Mouse (Mus musculus): ENCODE measurements around the gene Nrk. TPM values are rescaled to one million over a fixed set of nuclear protein-coding genes. Genes with fewer than 3 reads are reported as not detected.
A peak's percentile ranks its signal among the peaks of the same experiment; 100 is the strongest.

Nrk gene
- 2.4 and 3.3 TPM in 2 replicates for polyA plus RNA-seq (2016; fragmentation: Nextera tagmentation; extraction: Ambion mirVana)

DNA sequence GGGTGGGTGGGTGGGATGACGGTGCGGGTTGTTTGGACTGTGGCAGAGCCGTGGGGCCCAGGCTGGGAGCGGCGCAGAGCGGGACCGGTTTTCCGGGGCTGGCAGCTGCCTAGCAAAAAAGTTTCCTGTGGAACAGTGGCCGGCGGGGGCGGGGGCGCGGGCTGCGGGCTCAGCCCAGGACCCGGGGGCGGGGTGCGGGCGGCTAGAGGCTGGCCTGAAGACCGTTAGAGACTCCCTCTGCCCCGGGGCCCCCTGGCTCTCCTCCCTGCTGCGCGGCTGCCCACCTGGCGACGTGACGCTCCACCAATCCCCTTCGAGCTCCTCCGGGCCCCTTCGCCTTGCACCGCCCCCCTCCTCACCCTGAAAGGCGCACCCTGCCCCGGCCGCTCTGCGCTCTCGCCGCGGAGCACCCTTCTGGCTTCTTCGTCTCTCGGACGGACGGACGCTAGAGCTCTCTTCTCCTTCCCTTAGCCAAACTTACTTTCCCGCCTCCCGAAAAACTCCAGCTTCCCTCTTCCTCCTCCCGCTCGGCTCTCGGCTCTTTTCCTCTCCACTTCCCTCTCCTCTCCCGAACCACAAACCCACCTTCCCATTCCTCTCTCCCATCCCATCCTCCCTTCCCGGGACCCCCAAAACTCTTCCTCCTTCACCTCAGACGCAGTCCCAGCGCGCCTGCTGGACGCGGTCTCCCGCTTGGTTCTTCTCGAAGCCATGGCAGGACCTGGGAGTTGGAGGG, at the start of gene Nrk:
Gene Nrk (plus strand): TSS at position 390 of the 736 bp plus-strand sequence.
- H3K27ac ChIP-seq: no peak within 1 kb of the TSS

DNA sequence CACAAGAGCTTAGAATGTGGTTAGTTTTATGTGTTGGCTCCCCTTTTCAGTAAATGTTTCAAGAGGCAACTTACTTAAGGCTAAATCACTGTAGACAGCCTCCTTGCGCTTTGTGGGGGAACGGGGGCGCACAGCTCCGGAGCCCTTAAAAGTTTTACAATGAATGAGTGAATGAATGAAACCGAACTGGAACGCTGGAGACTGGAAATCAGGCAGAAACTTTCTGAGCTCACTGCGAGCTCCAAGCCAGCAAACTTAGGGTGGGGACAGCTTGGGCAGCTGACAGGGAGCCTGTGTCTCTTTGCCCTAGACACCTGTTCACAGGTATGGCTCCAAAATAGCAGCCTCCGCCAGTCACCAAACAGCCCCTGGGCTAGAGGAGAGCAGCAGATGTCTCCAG, 864 bp upstream of the Nrk start:
- Histone ChIP-seq H3K9me3 (no peaks in the 10 kb centered on the region), H3K27me3 (peaks cover 42% of the 10 kb centered on the region), H3K4me2 (peak overlapping the region; percentile 70), H3K9ac (no peak overlapping the region), H3K36me3 (replicated peaks) (no peaks in the 10 kb centered on the region), H3K4me1 (no peaks in the 10 kb centered on the region), H3K4me3 (replicated peaks) (peak overlapping the region; percentile 46), H3K27ac (no peak overlapping the region)
- WGBS: 22% methylated on average over 8 of the region's 8 CpGs
- no peak for ATAC-seq (ENCODE audit: low FRiP score)

More for the DNA sequence above, at the start of gene Nrk:
- peak; percentile 84; the same call in 1 of the 2 replicates for ATAC-seq (ENCODE audit: low FRiP score)
- no peaks in the 10 kb centered on the region for H3K9me3 ChIP-seq
- no peaks in the 10 kb centered on the region for H3K4me1 ChIP-seq
- H3K4me2 ChIP-seq: peak within 1 kb of the TSS; percentile 70
- H3K4me3 ChIP-seq (replicated peaks): peak within 1 kb of the TSS; percentile 46
- peaks cover 42% of the 10 kb centered on the region for H3K27me3 ChIP-seq
- peak within 1 kb of the TSS; percentile 29 for H3K9ac ChIP-seq
- H3K36me3 ChIP-seq (replicated peaks): no peaks in the 10 kb centered on the region
- 29% methylated on average over 31 of the region's 55 CpGs for whole genome bisulfite sequencing

DNA sequence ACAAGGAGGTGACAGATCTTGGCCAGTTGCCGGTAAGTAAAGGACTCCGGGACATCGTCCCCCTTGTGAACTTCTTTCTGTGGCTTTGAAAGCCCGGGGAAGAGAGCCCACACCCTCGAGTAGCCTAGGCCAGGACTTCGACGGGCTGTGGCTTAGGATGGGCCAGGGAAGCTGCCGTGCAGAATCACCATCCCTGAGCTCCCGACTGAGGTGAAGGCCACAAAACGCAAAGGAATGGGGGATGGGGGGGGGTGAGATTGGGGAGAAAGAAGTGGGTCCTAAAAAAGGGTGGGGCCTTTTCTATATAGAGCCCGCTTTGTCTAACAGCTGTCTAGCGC, 516 bp downstream of the Nrk start:
- Histone ChIP-seq H3K27me3 (peaks cover 42% of the 10 kb centered on the region), H3K9ac (no peak overlapping the region)
- 33% methylated on average over 12 of the region's 12 CpGs for WGBS

DNA sequence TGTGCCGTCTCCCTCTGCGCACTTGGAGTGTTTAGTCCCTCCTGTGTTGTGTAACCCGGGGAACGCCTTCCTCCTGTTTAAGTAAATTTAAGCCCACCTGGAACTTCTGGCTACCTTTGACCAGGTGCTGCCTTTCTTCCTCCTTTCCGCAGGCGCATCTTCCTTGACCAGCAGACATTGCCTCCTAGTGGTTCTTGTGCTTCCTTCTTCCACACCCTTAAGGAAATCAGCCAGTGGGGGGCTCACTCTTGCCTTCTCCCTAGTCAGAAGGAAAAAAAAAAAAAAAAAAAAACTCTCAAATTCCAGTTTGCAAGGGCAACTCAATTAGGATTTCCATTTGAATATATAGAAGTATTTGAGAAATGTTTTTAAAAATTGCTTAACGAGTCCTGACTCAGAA, 4.8 kb downstream of the Nrk start:
- WGBS: 53% methylated on average over 7 of the region's 7 CpGs
- H3K9ac ChIP-seq: no peak overlapping the region
- no peak for ATAC-seq (ENCODE audit: low FRiP score)
- no peak overlapping the region for H3K27ac ChIP-seq
- no peaks in the 10 kb centered on the region for H3K9me3 ChIP-seq
- H3K27me3 ChIP-seq: peaks cover 19% of the 10 kb centered on the region
- H3K36me3 ChIP-seq (replicated peaks): no peaks in the 10 kb centered on the region
- H3K4me1 ChIP-seq: no peaks in the 10 kb centered on the region
- no peak overlapping the region for H3K4me3 ChIP-seq (replicated peaks)
- H3K4me2 ChIP-seq: no peak overlapping the region

More for the DNA sequence above, 516 bp downstream of the Nrk start:
- Histone ChIP-seq H3K4me2 (peak overlapping the region; percentile 70), H3K27ac (no peak overlapping the region), H3K36me3 (replicated peaks) (no peaks in the 10 kb centered on the region), H3K4me3 (replicated peaks) (peak overlapping the region; percentile 46), H3K4me1 (no peaks in the 10 kb centered on the region), H3K9me3 (no peaks in the 10 kb centered on the region)
- no peak; the same call in 1 of the 2 replicates for ATAC-seq (ENCODE audit: low FRiP score)

DNA sequence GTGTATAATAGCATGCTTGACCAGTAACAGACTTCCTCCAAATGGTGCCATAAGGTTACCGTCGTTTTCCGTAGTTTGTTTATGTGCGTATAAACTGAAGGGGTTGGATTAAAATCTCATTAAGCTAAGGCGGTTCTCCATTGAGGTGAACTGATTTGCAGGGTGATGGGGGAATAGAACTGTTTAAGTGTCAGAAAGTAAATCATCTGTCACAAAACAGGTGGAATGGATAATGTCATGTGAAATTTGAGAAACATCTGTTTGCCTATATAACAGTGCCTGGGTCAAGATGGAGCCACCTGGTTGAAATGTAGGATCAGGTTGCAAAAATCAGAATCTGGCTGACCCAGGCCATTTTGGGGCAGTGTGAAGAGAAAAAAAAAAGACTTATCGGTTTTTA, 29.7 kb downstream of the Nrk start:
- 89% methylated on average over 6 of the region's 6 CpGs for WGBS
- Histone ChIP-seq H3K9me3 (no peaks in the 10 kb centered on the region), H3K4me2 (no peak overlapping the region), H3K9ac (no peak overlapping the region), H3K36me3 (replicated peaks) (no peaks in the 10 kb centered on the region), H3K4me1 (no peaks in the 10 kb centered on the region), H3K27me3 (no peaks in the 10 kb centered on the region), H3K27ac (no peak overlapping the region), H3K4me3 (replicated peaks) (no peak overlapping the region)
- ATAC-seq (ENCODE audit: low FRiP score): no peak

DNA sequence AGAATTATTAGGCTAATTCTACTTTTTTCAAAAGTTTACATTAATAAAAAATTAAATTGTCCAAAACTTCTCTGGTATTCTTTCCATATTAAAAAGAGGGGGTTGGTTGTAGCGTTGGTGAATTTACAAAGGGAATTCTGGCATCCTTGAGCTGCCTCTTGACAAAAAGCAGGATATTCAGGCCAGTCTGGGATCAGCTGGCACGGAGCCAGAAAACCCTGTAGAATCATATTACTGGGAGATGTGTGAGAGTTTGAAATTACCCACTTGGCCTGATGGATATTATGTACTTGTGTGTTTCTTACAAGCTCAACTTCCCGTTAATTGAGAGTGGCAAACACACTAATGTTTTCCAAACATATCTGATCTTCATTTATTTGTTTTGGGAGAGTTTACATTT, 46.5 kb downstream of the Nrk start:
- WGBS: 60% methylated on average over 3 of the region's 3 CpGs
- Histone ChIP-seq H3K4me2 (no peak overlapping the region), H3K4me1 (no peaks in the 10 kb centered on the region), H3K27me3 (no peaks in the 10 kb centered on the region), H3K9ac (no peak overlapping the region), H3K4me3 (replicated peaks) (no peak overlapping the region), H3K27ac (no peak overlapping the region), H3K36me3 (replicated peaks) (no peaks in the 10 kb centered on the region), H3K9me3 (no peaks in the 10 kb centered on the region)
- ATAC-seq (ENCODE audit: low FRiP score): no peak

DNA sequence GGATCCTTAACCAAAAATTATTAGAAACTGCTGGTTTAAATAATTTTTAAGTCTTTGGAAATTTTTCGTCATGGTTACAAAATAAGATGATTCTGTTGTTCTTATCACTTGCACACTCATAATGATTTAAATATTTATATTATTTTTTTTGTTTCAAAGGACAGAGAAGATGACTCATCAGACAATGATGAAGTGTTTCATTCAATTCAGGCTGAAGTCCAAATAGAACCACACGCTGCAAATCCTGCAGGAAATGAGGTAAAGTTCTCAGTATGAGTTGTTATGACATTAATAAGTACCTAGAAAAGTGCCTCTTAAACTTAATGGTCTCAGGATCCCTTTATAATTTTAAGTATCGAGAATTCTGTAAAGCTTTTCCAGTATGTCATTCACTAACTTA, 64.3 kb downstream of the Nrk start:
- Histone ChIP-seq H3K27me3 (peaks cover 8% of the 10 kb centered on the region; the same call in 1 of the 2 replicates), H3K27ac (no peak overlapping the region), H3K9me3 (no peaks in the 10 kb centered on the region), H3K9ac (no peak overlapping the region), H3K4me1 (no peaks in the 10 kb centered on the region), H3K36me3 (replicated peaks) (no peaks in the 10 kb centered on the region), H3K4me2 (no peak overlapping the region), H3K4me3 (replicated peaks) (no peak overlapping the region)
- 75% methylated on average over 3 of the region's 3 CpGs for WGBS
- no peak for ATAC-seq (ENCODE audit: low FRiP score)

DNA sequence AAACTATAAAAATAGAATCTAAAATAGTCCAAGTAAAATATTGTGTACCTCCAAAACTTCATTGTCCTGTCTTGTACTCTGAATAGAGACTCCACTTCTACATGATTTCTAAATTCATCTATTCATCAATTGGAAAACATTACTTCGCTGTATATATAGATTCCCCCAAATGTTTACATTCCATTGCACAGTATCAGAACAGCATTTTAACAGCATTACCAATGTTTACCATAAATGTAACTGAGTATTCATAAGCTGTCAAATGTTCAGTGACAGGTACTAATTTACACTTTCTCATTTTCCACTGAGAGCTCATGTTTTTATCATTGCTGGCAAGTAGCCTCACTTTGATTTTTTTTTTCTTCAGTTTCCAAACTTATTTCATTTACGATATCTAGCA, 65.0 kb downstream of the Nrk start:
- H3K4me1 ChIP-seq: no peaks in the 10 kb centered on the region
- no peak overlapping the region for H3K4me2 ChIP-seq
- ATAC-seq (ENCODE audit: low FRiP score): no peak
- H3K27ac ChIP-seq: no peak overlapping the region
- H3K4me3 ChIP-seq (replicated peaks): no peak overlapping the region
- no peaks in the 10 kb centered on the region for H3K9me3 ChIP-seq
- 88% methylated on average over 2 of the region's 2 CpGs for WGBS
- no peaks in the 10 kb centered on the region for H3K36me3 ChIP-seq (replicated peaks)
- no peak overlapping the region for H3K9ac ChIP-seq
- H3K27me3 ChIP-seq: peaks cover 8% of the 10 kb centered on the region; the same call in 1 of the 2 replicates

DNA sequence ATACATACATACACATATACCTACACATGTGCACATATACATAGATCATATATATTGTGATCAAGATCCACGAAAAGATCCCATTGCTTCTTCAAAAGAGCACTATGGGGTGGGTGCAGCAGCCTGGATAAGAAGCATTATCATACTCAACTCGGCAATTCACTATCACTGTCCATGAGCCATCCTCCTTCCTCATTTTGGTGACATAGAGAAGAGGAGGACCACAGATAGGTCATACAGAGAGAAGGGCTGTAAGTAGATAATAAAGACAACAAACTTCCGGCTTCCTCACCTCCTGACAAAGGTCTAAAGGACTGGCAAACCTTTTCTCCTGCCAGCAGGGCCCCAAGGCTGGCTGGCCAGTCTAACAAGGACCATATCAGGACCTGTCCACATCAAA, 100.3 kb downstream of the Nrk start:
- Histone ChIP-seq H3K9me3 (no peaks in the 10 kb centered on the region), H3K4me3 (replicated peaks) (no peak overlapping the region), H3K27me3 (no peaks in the 10 kb centered on the region), H3K9ac (no peak overlapping the region), H3K27ac (no peak overlapping the region), H3K4me2 (no peak overlapping the region), H3K4me1 (no peaks in the 10 kb centered on the region), H3K36me3 (replicated peaks) (no peaks in the 10 kb centered on the region)
- no peak for ATAC-seq (ENCODE audit: low FRiP score)
- WGBS: 70% methylated on average over 3 of the region's 3 CpGs

DNA sequence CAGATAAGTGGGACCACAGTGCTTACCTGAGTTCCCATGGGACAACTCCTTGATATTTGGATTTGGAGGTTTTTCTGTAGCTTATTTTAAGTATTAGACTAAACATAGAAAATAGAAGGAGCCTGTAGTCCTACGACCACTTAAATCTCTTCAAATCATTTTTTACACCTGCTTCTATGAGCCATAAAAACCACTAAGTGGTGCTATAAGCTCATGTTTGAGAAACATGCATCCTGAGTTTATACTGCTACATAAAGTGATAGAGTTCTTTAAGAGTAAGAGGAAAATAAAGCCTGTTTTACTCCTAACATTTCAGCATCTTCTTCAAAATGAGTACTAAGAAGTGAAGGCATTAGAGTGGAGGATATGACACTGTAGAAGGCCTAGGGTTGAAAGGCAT, 102.3 kb downstream of the Nrk start:
- Histone ChIP-seq H3K4me1 (no peaks in the 10 kb centered on the region), H3K27ac (no peak overlapping the region), H3K4me3 (replicated peaks) (no peak overlapping the region), H3K36me3 (replicated peaks) (no peaks in the 10 kb centered on the region), H3K4me2 (no peak overlapping the region), H3K9me3 (no peaks in the 10 kb centered on the region), H3K9ac (no peak overlapping the region), H3K27me3 (no peaks in the 10 kb centered on the region)
- 73% methylated on average over 1 of the region's 1 CpGs for WGBS
- no peak for ATAC-seq (ENCODE audit: low FRiP score)

DNA sequence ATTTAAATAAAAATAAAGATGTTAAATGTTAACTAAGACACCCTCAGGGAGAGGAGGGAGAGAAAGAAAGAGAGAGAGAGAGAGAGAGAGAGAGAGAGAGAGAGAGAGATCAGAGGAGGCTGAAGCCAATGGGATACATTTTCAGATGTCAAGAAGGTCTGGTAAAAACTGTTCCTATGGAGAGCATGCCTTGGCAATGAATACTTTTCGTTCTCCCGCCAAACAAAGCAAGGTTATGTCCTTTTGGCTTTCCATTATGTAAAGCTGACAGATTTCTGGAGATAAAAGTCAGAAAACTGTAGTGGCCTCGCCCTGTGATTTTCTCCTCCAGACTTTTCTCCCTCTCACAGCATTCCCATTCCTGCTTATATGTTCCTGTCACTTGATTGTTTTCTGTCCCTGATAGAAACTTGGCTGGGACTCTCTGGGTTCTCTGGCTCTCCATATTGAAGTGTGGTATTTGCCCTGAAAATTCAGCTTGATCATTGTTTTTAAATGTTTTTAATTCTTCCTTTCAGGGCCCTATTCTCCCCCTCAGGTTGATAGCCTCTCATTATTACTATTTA, 112.4 kb downstream of the Nrk start:
- Histone ChIP-seq H3K27me3 (0 out of 2 replicates have a peak, but pooled peaks cover 4% of the 10 kb centered on the region), H3K9ac (no peak overlapping the region), H3K4me3 (replicated peaks) (no peak overlapping the region), H3K27ac (no peak overlapping the region), H3K4me1 (no peaks in the 10 kb centered on the region), H3K4me2 (no peak overlapping the region), H3K9me3 (no peaks in the 10 kb centered on the region), H3K36me3 (replicated peaks) (no peaks in the 10 kb centered on the region)
- 67% methylated on average over 3 of the region's 3 CpGs for WGBS
- ATAC-seq (ENCODE audit: low FRiP score): no peak

DNA sequence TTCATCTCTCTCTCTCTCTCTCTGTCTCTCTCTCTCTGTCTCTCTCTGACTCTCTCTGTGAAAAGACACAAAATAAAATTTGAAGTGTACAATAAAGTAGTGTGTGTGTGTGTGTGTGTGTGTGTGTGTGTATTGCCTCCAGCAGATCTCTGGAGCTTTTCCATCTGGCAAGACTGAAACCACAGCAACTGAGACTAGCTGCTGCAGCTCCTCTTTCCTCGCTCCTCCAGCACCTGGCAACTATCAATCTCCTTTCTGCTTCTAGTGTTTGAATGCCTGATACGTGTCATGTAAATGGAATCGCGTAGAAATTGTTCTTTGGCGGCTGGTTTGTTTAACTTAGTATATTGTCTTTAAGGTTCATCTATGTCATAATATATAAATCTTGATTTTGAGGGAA, 113.1 kb downstream of the Nrk start:
- 0 out of 2 replicates have a peak, but pooled peaks cover 4% of the 10 kb centered on the region for H3K27me3 ChIP-seq
- 78% methylated on average over 5 of the region's 5 CpGs for WGBS

DNA sequence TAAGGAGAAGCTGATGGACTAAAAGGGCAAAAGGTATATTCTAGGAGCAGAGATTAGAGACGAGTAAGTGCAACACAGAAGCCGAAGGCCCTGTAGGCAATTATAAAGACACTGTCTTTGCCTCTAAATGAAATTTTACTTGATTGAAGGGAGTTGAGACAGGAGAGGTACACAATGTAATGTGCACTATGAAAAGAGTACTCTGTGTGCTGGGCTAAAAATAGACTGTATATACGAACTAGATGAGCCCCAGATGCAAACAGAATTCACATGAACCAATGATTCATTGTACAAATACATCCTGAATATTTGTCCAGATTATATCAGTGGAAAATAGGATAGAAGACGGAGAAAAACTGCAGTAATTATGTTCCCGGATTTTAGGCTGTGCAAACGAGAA, 113.7 kb downstream of the Nrk start:
- 72% methylated on average over 6 of the region's 6 CpGs for WGBS
- ATAC-seq (ENCODE audit: low FRiP score): no peak

More for the DNA sequence above, 113.1 kb downstream of the Nrk start:
- no peak overlapping the region for H3K27ac ChIP-seq
- H3K9ac ChIP-seq: no peak overlapping the region
- ATAC-seq (ENCODE audit: low FRiP score): no peak
- no peak overlapping the region for H3K4me3 ChIP-seq (replicated peaks)
- no peak overlapping the region for H3K4me2 ChIP-seq
- no peaks in the 10 kb centered on the region for H3K36me3 ChIP-seq (replicated peaks)
- H3K9me3 ChIP-seq: no peaks in the 10 kb centered on the region
- no peaks in the 10 kb centered on the region for H3K4me1 ChIP-seq

More for the DNA sequence above, 113.7 kb downstream of the Nrk start:
- no peak overlapping the region for H3K27ac ChIP-seq
- H3K36me3 ChIP-seq (replicated peaks): no peaks in the 10 kb centered on the region
- no peaks in the 10 kb centered on the region for H3K9me3 ChIP-seq
- no peak overlapping the region for H3K9ac ChIP-seq
- 0 out of 2 replicates have a peak, but pooled peaks cover 4% of the 10 kb centered on the region for H3K27me3 ChIP-seq
- no peaks in the 10 kb centered on the region for H3K4me1 ChIP-seq
- H3K4me2 ChIP-seq: no peak overlapping the region
- no peak overlapping the region for H3K4me3 ChIP-seq (replicated peaks)
